Mouse (Mus musculus) layer of hippocampus, adult 8-10 months (tissue): Measurements from ENCODE around the gene Siae. TPM values are rescaled to one million over a fixed set of nuclear protein-coding genes. Genes with fewer than 3 reads are reported as not detected.

Experiments used
- DNase-seq, 2 experiments: peaks; one replicate each; pipeline ENCODE4 v3.0.0; 2022; ENCODE audit warnings: low spot score in 2 of 2
- total RNA-seq, 4 experiments: library from RNA; stranded (reverse); gene quantifications; 2 replicates each; pipeline ENCODE4 v1.2.4; 2022

The Siae gene
- total RNA-seq, 4 experiments from 2014 or later: 10.0 to 15.7 (median 13.4) TPM

DNA sequence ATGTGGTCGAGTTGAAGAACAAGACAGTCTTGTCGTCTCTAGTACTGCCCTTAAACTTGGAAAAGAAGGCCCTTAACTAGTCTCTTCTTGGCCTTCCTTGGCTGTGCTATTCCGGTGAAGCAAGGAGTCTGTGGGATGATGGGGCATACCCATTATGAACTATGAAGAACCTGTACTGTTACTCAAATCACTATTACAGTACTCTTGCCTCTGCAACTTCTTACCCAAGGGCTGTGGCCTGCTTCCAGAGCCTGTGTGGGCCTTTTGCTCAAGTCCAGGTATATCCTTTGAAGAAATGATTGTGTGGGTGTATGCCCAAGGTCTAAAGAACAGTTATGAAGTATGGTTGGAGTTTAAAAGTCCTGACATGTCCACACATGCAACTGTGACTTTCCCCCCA is 114.8 kb downstream of the Siae start:
- DNase-seq: no peak

- peak; percentile 18 to 45 for DNase-seq
Measured at GRCm38 (mm10) chr9:37675287-37675686, 119.8 kb downstream of the Siae start.

GRCm38 (mm10) chr9:37681123-37681522 is 125.6 kb downstream of the Siae start:
- no peak for DNase-seq

- peak in 1 of 2 experiments; percentile 22 for DNase-seq
Measured at GRCm38 (mm10) chr9:37687288-37687940, 131.9 kb downstream of the Siae start.

DNA sequence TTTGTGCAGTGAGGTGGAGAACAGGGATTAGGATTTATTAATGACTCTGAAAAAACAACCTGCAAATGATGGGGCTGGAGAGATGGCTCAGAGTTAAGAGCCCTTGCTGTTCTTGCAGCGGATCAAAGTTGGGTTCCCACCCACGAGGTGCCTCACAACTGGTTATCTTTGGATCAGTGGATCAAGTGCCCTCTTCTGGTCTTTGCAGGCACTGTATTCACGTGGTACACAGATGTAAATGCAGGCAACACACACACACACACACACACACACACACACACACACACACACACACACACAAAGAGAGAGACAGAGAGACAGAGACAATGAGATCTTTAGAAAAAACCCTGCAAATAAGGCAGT is 132.4 kb downstream of the Siae start:
- DNase-seq: no peak

GRCm38 (mm10) chr9:37689970-37690686 is 134.6 kb downstream of the Siae start:
- no peak for DNase-seq

Other genes with a start within 250 kb of the Siae start
- 1 to 10 TPM; 2.3 to 3.4 (median 2.4) TPM for gene Ccdc15, start 207.3 kb upstream of the Siae start, total RNA-seq
- gene Hepacam, start 188.3 kb upstream of the Siae start, total RNA-seq: 10 to 100 TPM; 56.5 to 69.3 (median 64.2) TPM
- gene Robo4, start 153.8 kb upstream of the Siae start, total RNA-seq: 1 to 10 TPM; 5.4 to 9.2 (median 6.5) TPM
- 10 to 100 TPM; 10.3 to 16.0 (median 13.1) TPM for gene Robo3, start 122.5 kb upstream of the Siae start, total RNA-seq
- gene Msantd2, start 66.4 kb upstream of the Siae start, total RNA-seq: 10 to 100 TPM; 20.2 to 25.7 (median 23.6) TPM
- gene Esam, start 27.6 kb upstream of the Siae start, total RNA-seq: 10 to 100 TPM; 14.7 to 24.6 (median 18.6) TPM
- gene Vsig2, start 16.4 kb upstream of the Siae start, total RNA-seq: 1 to 10 TPM; 3.5 to 5.7 (median 4.2) TPM
- gene Nrgn, start 2.8 kb upstream of the Siae start, total RNA-seq: 1,000 to 10,000 TPM; 1,107 to 1,307 (median 1,240) TPM
- 1 to 10 TPM; 1.5 to 4.0 (median 2.1) TPM for gene Spa17, start 58.0 kb downstream of the Siae start, total RNA-seq
- gene Tbrg1, start 101.6 kb downstream of the Siae start, total RNA-seq: 10 to 100 TPM; 43.5 to 49.1 (median 47.5) TPM
- gene Panx3, start 113.5 kb downstream of the Siae start, total RNA-seq: not detected
- gene Olfr160, start 160.6 kb downstream of the Siae start, total RNA-seq: not detected
- not detected for gene Olfr874, start 189.4 kb downstream of the Siae start, total RNA-seq
- not detected for gene Olfr875, start 216.2 kb downstream of the Siae start, total RNA-seq
- not detected for gene Olfr876, start 247.3 kb downstream of the Siae start, total RNA-seq